Mouse (Mus musculus): ENCODE measurements around the gene Gm49342.
"Not testable (repeated sequence)": the region's sequence is repeated elsewhere in the genome, so short reads cannot be mapped to it uniquely, and the experiment has no call there.

Gm49342 gene

GRCm38 (mm10) chr14:50931493-50932020, 12.8 kb upstream of the Gm49342 start:
- DNase-seq (ENCODE audit: extremely low read depth, insufficient read length, low spot score) = no peak

GRCm38 (mm10) chr14:50936649-50937048, 7.7 kb upstream of the Gm49342 start:
- no peak for DNase-seq (ENCODE audit: extremely low read depth, insufficient read length, low spot score)

GRCm38 (mm10) chr14:50938119-50938908, 6.0 kb upstream of the Gm49342 start:
- DNase-seq (ENCODE audit: extremely low read depth, insufficient read length, low spot score) = no peak

- no peak for DNase-seq (ENCODE audit: extremely low read depth, insufficient read length, low spot score)
Observed at GRCm38 (mm10) chr14:50938940-50939339, 5.4 kb upstream of the Gm49342 start.

- not testable (repeated sequence) for DNase-seq (ENCODE audit: extremely low read depth, insufficient read length, low spot score)
Observed at GRCm38 (mm10) chr14:50944668-50945033, 334 bp downstream of the Gm49342 start.

GRCm38 (mm10) chr14:50945081-50945480, 764 bp downstream of the Gm49342 start:
- DNase-seq (ENCODE audit: extremely low read depth, insufficient read length, low spot score) = not testable (repeated sequence)

GRCm38 (mm10) chr14:50945526-50945925, 1.2 kb downstream of the Gm49342 start:
- not testable (repeated sequence) for DNase-seq (ENCODE audit: extremely low read depth, insufficient read length, low spot score)

GRCm38 (mm10) chr14:50955487-50955886, 11.2 kb downstream of the Gm49342 start:
- no peak for DNase-seq (ENCODE audit: extremely low read depth, insufficient read length, low spot score)

- not testable (repeated sequence) for DNase-seq (ENCODE audit: extremely low read depth, insufficient read length, low spot score)
Observed at GRCm38 (mm10) chr14:50955942-50956508, 11.7 kb downstream of the Gm49342 start, which contains the start of gene Pnp2. Gene Pnp2 (plus strand): TSS chr14:50955992.

GRCm38 (mm10) chr14:50956724-50957123, 12.4 kb downstream of the Gm49342 start:
- not testable (repeated sequence) for DNase-seq (ENCODE audit: extremely low read depth, insufficient read length, low spot score)

- not testable (repeated sequence) for DNase-seq (ENCODE audit: extremely low read depth, insufficient read length, low spot score)
Observed at GRCm38 (mm10) chr14:50957146-50957545, 12.8 kb downstream of the Gm49342 start.

GRCm38 (mm10) chr14:50958289-50958995, 14.1 kb downstream of the Gm49342 start:
- DNase-seq (ENCODE audit: extremely low read depth, insufficient read length, low spot score) = not testable (repeated sequence)

GRCm38 (mm10) chr14:50968216-50968980, 24.1 kb downstream of the Gm49342 start:
- no peak for DNase-seq (ENCODE audit: extremely low read depth, insufficient read length, low spot score)

GRCm38 (mm10) chr14:50969041-50969440, 24.7 kb downstream of the Gm49342 start:
- no peak for DNase-seq (ENCODE audit: extremely low read depth, insufficient read length, low spot score)

- no peak for DNase-seq (ENCODE audit: extremely low read depth, insufficient read length, low spot score)
Observed at GRCm38 (mm10) chr14:50969558-50970544, 25.5 kb downstream of the Gm49342 start.

GRCm38 (mm10) chr14:50970822-50971221, 26.5 kb downstream of the Gm49342 start:
- DNase-seq (ENCODE audit: extremely low read depth, insufficient read length, low spot score) = no peak

GRCm38 (mm10) chr14:50973054-50973453, 28.7 kb downstream of the Gm49342 start:
- not testable (repeated sequence) for DNase-seq (ENCODE audit: extremely low read depth, insufficient read length, low spot score)

- DNase-seq (ENCODE audit: extremely low read depth, insufficient read length, low spot score) = no peak
Observed at GRCm38 (mm10) chr14:50973700-50974099, 29.4 kb downstream of the Gm49342 start.

- no peak for DNase-seq (ENCODE audit: extremely low read depth, insufficient read length, low spot score)
Observed at GRCm38 (mm10) chr14:50975001-50975400, 30.7 kb downstream of the Gm49342 start.
